Mouse (Mus musculus): ENCODE measurements around the gene Stk16. TPM values are rescaled to one million over a fixed set of nuclear protein-coding genes. Genes with fewer than 3 reads are reported as not detected.
"Not testable (repeated sequence)": the region's sequence is repeated elsewhere in the genome, so short reads cannot be mapped to it uniquely, and the experiment has no call there.

The Stk16 gene
- total RNA-seq, 2 experiments from 2014 or later = 80.3 to 85.9 TPM

- intact Hi-C loops (cut with DNase I) = no loop called here
- no peak for DNase-seq (ENCODE audit: low spot score in 2 of 2)
These were observed 20.6 kb downstream of the Stk16 start for GRCm38 (mm10) chr1:75231224-75231623.

GRCm38 (mm10) chr1:75231664-75232152, 21.1 kb downstream of the Stk16 start, which contains the start of gene A630095N17Rik:
TSS of gene A630095N17Rik (minus strand) at chr1:75232102.
- intact Hi-C loops (cut with DNase I) = no loop called here
- no peak for DNase-seq (ENCODE audit: low spot score in 2 of 2)

- intact Hi-C loops (cut with DNase I); DNase-seq (ENCODE audit: low spot score in 2 of 2): not testable (repeated sequence)
These were observed 21.9 kb downstream of the Stk16 start for GRCm38 (mm10) chr1:75232489-75232888.

- intact Hi-C loops (cut with DNase I) = no loop called here
These were observed 24.0 kb downstream of the Stk16 start for GRCm38 (mm10) chr1:75234606-75235005.

GRCm38 (mm10) chr1:75236117-75237050, 25.7 kb downstream of the Stk16 start, which contains the start of gene Dnajb2:
TSS of gene Dnajb2 (plus strand) at chr1:75236406.
- intact Hi-C loops (cut with DNase I) = loop anchor here (1.0 kb wide), 1 partner anchor 18 kb away; no protein-coding TSS in a partner anchor
- peak; percentile 85 to 86 for DNase-seq (ENCODE audit: low spot score in 2 of 2)

More at GRCm38 (mm10) chr1:75234606-75235005, 24.0 kb downstream of the Stk16 start:
- peak in 1 of 2 experiments; percentile 62 for DNase-seq (ENCODE audit: low spot score in 2 of 2)

GRCm38 (mm10) chr1:75239591-75239990, 29.0 kb downstream of the Stk16 start:
- peak in 1 of 2 experiments; percentile 35 for DNase-seq (ENCODE audit: low spot score in 2 of 2)

GRCm38 (mm10) chr1:75243411-75243810, 32.8 kb downstream of the Stk16 start:
- no peak for DNase-seq (ENCODE audit: low spot score in 2 of 2)
- intact Hi-C loops (cut with DNase I) = no loop called here

More at GRCm38 (mm10) chr1:75239591-75239990, 29.0 kb downstream of the Stk16 start:
- intact Hi-C loops (cut with DNase I) = no loop called here

- intact Hi-C loops (cut with DNase I) = no loop called here
- DNase-seq (ENCODE audit: low spot score in 2 of 2) = peak in 1 of 2 experiments; percentile 51
These were observed 33.7 kb downstream of the Stk16 start for GRCm38 (mm10) chr1:75244175-75244826.

GRCm38 (mm10) chr1:75244836-75245235, 34.2 kb downstream of the Stk16 start:
- peak in 1 of 2 experiments; percentile 60 for DNase-seq (ENCODE audit: low spot score in 2 of 2)
- intact Hi-C loops (cut with DNase I) = no loop called here

- no peak for DNase-seq (ENCODE audit: low spot score in 2 of 2)
- intact Hi-C loops (cut with DNase I) = no loop called here
These were observed 36.7 kb downstream of the Stk16 start for GRCm38 (mm10) chr1:75247071-75247930.

GRCm38 (mm10) chr1:75248041-75248772, 37.6 kb downstream of the Stk16 start:
- intact Hi-C loops (cut with DNase I) = no loop called here
- peak in 1 of 2 experiments; percentile 14 for DNase-seq (ENCODE audit: low spot score in 2 of 2)

GRCm38 (mm10) chr1:75250498-75250897, 39.9 kb downstream of the Stk16 start:
- no peak for DNase-seq (ENCODE audit: low spot score in 2 of 2)
- intact Hi-C loops (cut with DNase I) = no loop called here

- intact Hi-C loops (cut with DNase I) = no loop called here
- DNase-seq (ENCODE audit: low spot score in 2 of 2) = peak; percentile 70 to 71
These were observed 40.7 kb downstream of the Stk16 start for GRCm38 (mm10) chr1:75251112-75251970.

GRCm38 (mm10) chr1:75252308-75252707, 41.7 kb downstream of the Stk16 start:
- no peak for DNase-seq (ENCODE audit: low spot score in 2 of 2)
- intact Hi-C loops (cut with DNase I) = no loop called here

- DNase-seq (ENCODE audit: low spot score in 2 of 2) = peak in 1 of 2 experiments; percentile 9
- intact Hi-C loops (cut with DNase I) = no loop called here
These were observed 42.4 kb downstream of the Stk16 start for GRCm38 (mm10) chr1:75253029-75253428.

- DNase-seq (ENCODE audit: low spot score in 2 of 2) = peak; percentile 78 to 86
- intact Hi-C loops (cut with DNase I) = loop anchor here (2.0 kb wide), 1 partner anchor 37 kb away; no protein-coding TSS in a partner anchor
These were observed 43.4 kb downstream of the Stk16 start for GRCm38 (mm10) chr1:75253849-75254624.

GRCm38 (mm10) chr1:75254625-75255013, 44.0 kb downstream of the Stk16 start:
- intact Hi-C loops (cut with DNase I) = loop anchor here (2.0 kb wide), 1 partner anchor 36 kb away; no protein-coding TSS in a partner anchor
- DNase-seq (ENCODE audit: low spot score in 2 of 2) = peak in 1 of 2 experiments; percentile 22

Data from left cerebral cortex, postnatal 36 days (tissue).